Mouse (Mus musculus): ENCODE measurements around the gene Vars. TPM values are rescaled to one million over a fixed set of nuclear protein-coding genes. Genes with fewer than 3 reads are reported as not detected.

Vars gene
- polyA plus RNA-seq (2015; fragmentation: Nextera tagmentation; extraction: Ambion mirVana), result 54.8 and 56.5 TPM in 2 replicates

GRCm38 (mm10) chr17:35000717-35001451, at the start of gene Vars:
Gene Vars, plus strand, starts transcription at chr17:35000987.
- Histone ChIP-seq H3K4me3 (ENCODE audit: low read depth, low read length) (peak within 1 kb of the TSS; percentile 77), H3K36me3 (ENCODE audit: control insufficient read depth, insufficient read depth, low read length) (peaks cover 13% of the 10 kb centered on the region), H3K9me3 (replicated peaks; ENCODE audit: control insufficient read depth, low read length, poor library complexity, severe bottlenecking) (no peaks in the 10 kb centered on the region), H3K27me3 (ENCODE audit: control insufficient read depth, insufficient read depth, low read depth, low read length) (no peaks in the 10 kb centered on the region), H3K9ac (ENCODE audit: low read depth, low read length) (peak within 1 kb of the TSS; percentile 90), H3K4me2 (ENCODE audit: low read length) (peak within 1 kb of the TSS; percentile 97), H3K27ac (ENCODE audit: low read length) (peak within 1 kb of the TSS; percentile 95), H3K4me1 (ENCODE audit: control insufficient read depth, insufficient read depth, low read length) (peaks cover 19% of the 10 kb centered on the region)
- under 1% methylated on average over 69 of the region's 83 CpGs for WGBS
- peak; percentile 91 for ATAC-seq

- peaks cover 14% of the 10 kb centered on the region for H3K4me1 ChIP-seq (ENCODE audit: control insufficient read depth, insufficient read depth, low read length)
Measured at GRCm38 (mm10) chr17:34951636-34952377, 49.0 kb upstream of the Vars start.

GRCm38 (mm10) chr17:34952378-34953040, 48.3 kb upstream of the Vars start:
- Histone ChIP-seq H3K4me3 (ENCODE audit: low read depth, low read length) (peak overlapping the region; percentile 94), H3K27me3 (ENCODE audit: control insufficient read depth, insufficient read depth, low read depth, low read length) (no peaks in the 10 kb centered on the region), H3K9me3 (replicated peaks; ENCODE audit: control insufficient read depth, low read length, poor library complexity, severe bottlenecking) (no peaks in the 10 kb centered on the region), H3K36me3 (ENCODE audit: control insufficient read depth, insufficient read depth, low read length) (peaks cover 7% of the 10 kb centered on the region; the same call in 1 of the 2 replicates), H3K4me1 (ENCODE audit: control insufficient read depth, insufficient read depth, low read length) (peaks cover 14% of the 10 kb centered on the region), H3K4me2 (ENCODE audit: low read length) (peak overlapping the region; percentile 98), H3K9ac (ENCODE audit: low read depth, low read length) (peak overlapping the region; percentile 99), H3K27ac (ENCODE audit: low read length) (peak overlapping the region; percentile 91)
- ATAC-seq, result peak; percentile 87
- WGBS, result under 1% methylated on average over 23 of the region's 23 CpGs

More at GRCm38 (mm10) chr17:34951636-34952377, 49.0 kb upstream of the Vars start:
- H3K36me3 ChIP-seq (ENCODE audit: control insufficient read depth, insufficient read depth, low read length), result peaks cover 7% of the 10 kb centered on the region; the same call in 1 of the 2 replicates
- peak overlapping the region; percentile 94 for H3K4me3 ChIP-seq (ENCODE audit: low read depth, low read length)
- WGBS, result under 1% methylated on average over 29 of the region's 29 CpGs
- H3K4me2 ChIP-seq (ENCODE audit: low read length), result peak overlapping the region; percentile 98
- ATAC-seq, result peak; percentile 4
- H3K27ac ChIP-seq (ENCODE audit: low read length), result peak overlapping the region; percentile 91
- H3K9ac ChIP-seq (ENCODE audit: low read depth, low read length), result peak overlapping the region; percentile 99
- H3K27me3 ChIP-seq (ENCODE audit: control insufficient read depth, insufficient read depth, low read depth, low read length), result no peaks in the 10 kb centered on the region
- H3K9me3 ChIP-seq (replicated peaks; ENCODE audit: control insufficient read depth, low read length, poor library complexity, severe bottlenecking), result no peaks in the 10 kb centered on the region

GRCm38 (mm10) chr17:34953258-34953657, 47.5 kb upstream of the Vars start:
- Histone ChIP-seq H3K9ac (ENCODE audit: low read depth, low read length) (no peak overlapping the region), H3K27me3 (ENCODE audit: control insufficient read depth, insufficient read depth, low read depth, low read length) (no peaks in the 10 kb centered on the region), H3K4me3 (ENCODE audit: low read depth, low read length) (0 out of 2 replicates have a peak overlapping the region, but pooled peaks have one; percentile 94), H3K27ac (ENCODE audit: low read length) (no peak overlapping the region), H3K36me3 (ENCODE audit: control insufficient read depth, insufficient read depth, low read length) (peaks cover 7% of the 10 kb centered on the region; the same call in 1 of the 2 replicates), H3K9me3 (replicated peaks; ENCODE audit: control insufficient read depth, low read length, poor library complexity, severe bottlenecking) (no peaks in the 10 kb centered on the region), H3K4me2 (ENCODE audit: low read length) (no peak overlapping the region), H3K4me1 (ENCODE audit: control insufficient read depth, insufficient read depth, low read length) (peaks cover 14% of the 10 kb centered on the region)
- no peak for ATAC-seq
- WGBS, result 91% methylated on average over 3 of the region's 3 CpGs

- Histone ChIP-seq H3K27me3 (ENCODE audit: control insufficient read depth, insufficient read depth, low read depth, low read length) (no peaks in the 10 kb centered on the region), H3K4me1 (ENCODE audit: control insufficient read depth, insufficient read depth, low read length) (peaks cover 14% of the 10 kb centered on the region), H3K4me2 (ENCODE audit: low read length) (no peak overlapping the region), H3K36me3 (ENCODE audit: control insufficient read depth, insufficient read depth, low read length) (peaks cover 7% of the 10 kb centered on the region; the same call in 1 of the 2 replicates), H3K9me3 (replicated peaks; ENCODE audit: control insufficient read depth, low read length, poor library complexity, severe bottlenecking) (no peaks in the 10 kb centered on the region), H3K4me3 (ENCODE audit: low read depth, low read length) (no peak overlapping the region), H3K27ac (ENCODE audit: low read length) (no peak overlapping the region), H3K9ac (ENCODE audit: low read depth, low read length) (no peak overlapping the region)
- ATAC-seq, result no peak
- 89% methylated on average over 4 of the region's 4 CpGs for WGBS
Measured at GRCm38 (mm10) chr17:34953904-34954303, 46.9 kb upstream of the Vars start.

GRCm38 (mm10) chr17:34954831-34955230, 46.0 kb upstream of the Vars start:
- no peak overlapping the region for H3K4me3 ChIP-seq (ENCODE audit: low read depth, low read length)
- H3K27ac ChIP-seq (ENCODE audit: low read length), result no peak overlapping the region
- WGBS, result 84% methylated on average over 4 of the region's 4 CpGs
- H3K36me3 ChIP-seq (ENCODE audit: control insufficient read depth, insufficient read depth, low read length), result 0 out of 2 replicates have a peak, but pooled peaks cover 2% of the 10 kb centered on the region
- no peak for ATAC-seq
- H3K9me3 ChIP-seq (replicated peaks; ENCODE audit: control insufficient read depth, low read length, poor library complexity, severe bottlenecking), result no peaks in the 10 kb centered on the region
- H3K9ac ChIP-seq (ENCODE audit: low read depth, low read length), result no peak overlapping the region
- 0 out of 2 replicates have a peak, but pooled peaks cover under 1% of the 10 kb centered on the region for H3K27me3 ChIP-seq (ENCODE audit: control insufficient read depth, insufficient read depth, low read depth, low read length)
- no peak overlapping the region for H3K4me2 ChIP-seq (ENCODE audit: low read length)
- peaks cover 18% of the 10 kb centered on the region for H3K4me1 ChIP-seq (ENCODE audit: control insufficient read depth, insufficient read depth, low read length)

GRCm38 (mm10) chr17:34955884-34956283, 44.9 kb upstream of the Vars start:
- H3K4me1 ChIP-seq (ENCODE audit: control insufficient read depth, insufficient read depth, low read length), result peaks cover 9% of the 10 kb centered on the region
- no peak overlapping the region for H3K27ac ChIP-seq (ENCODE audit: low read length)
- H3K4me2 ChIP-seq (ENCODE audit: low read length), result no peak overlapping the region
- H3K9me3 ChIP-seq (replicated peaks; ENCODE audit: control insufficient read depth, low read length, poor library complexity, severe bottlenecking), result no peaks in the 10 kb centered on the region
- no peak overlapping the region for H3K4me3 ChIP-seq (ENCODE audit: low read depth, low read length)
- no peak for ATAC-seq
- H3K9ac ChIP-seq (ENCODE audit: low read depth, low read length), result no peak overlapping the region
- WGBS, result 85% methylated on average over 3 of the region's 3 CpGs
- H3K36me3 ChIP-seq (ENCODE audit: control insufficient read depth, insufficient read depth, low read length), result no peaks in the 10 kb centered on the region
- peaks cover 7% of the 10 kb centered on the region for H3K27me3 ChIP-seq (ENCODE audit: control insufficient read depth, insufficient read depth, low read depth, low read length)

GRCm38 (mm10) chr17:34956340-34956739, 44.4 kb upstream of the Vars start:
- no peaks in the 10 kb centered on the region for H3K36me3 ChIP-seq (ENCODE audit: control insufficient read depth, insufficient read depth, low read length)
- WGBS, result 36% methylated on average over 1 of the region's 1 CpGs
- H3K9me3 ChIP-seq (replicated peaks; ENCODE audit: control insufficient read depth, low read length, poor library complexity, severe bottlenecking), result no peaks in the 10 kb centered on the region
- peaks cover 5% of the 10 kb centered on the region for H3K4me1 ChIP-seq (ENCODE audit: control insufficient read depth, insufficient read depth, low read length)
- no peak overlapping the region for H3K27ac ChIP-seq (ENCODE audit: low read length)
- no peak overlapping the region for H3K4me2 ChIP-seq (ENCODE audit: low read length)
- no peak for ATAC-seq
- no peak overlapping the region for H3K4me3 ChIP-seq (ENCODE audit: low read depth, low read length)
- H3K27me3 ChIP-seq (ENCODE audit: control insufficient read depth, insufficient read depth, low read depth, low read length), result peaks cover 7% of the 10 kb centered on the region
- no peak overlapping the region for H3K9ac ChIP-seq (ENCODE audit: low read depth, low read length)

Measured in midbrain, embryonic 16.5 days (tissue).